Mouse (Mus musculus) hindbrain, embryonic 16.5 days (tissue): Measurements from ENCODE around the gene Fbxl17. TPM values are rescaled to one million over a fixed set of nuclear protein-coding genes. Genes with fewer than 3 reads are reported as not detected.

Experiments
- ATAC-seq: fragments of 200-750 bp; cut with Nextera tagmentation; 2 replicates; pipeline ENCODE4 v1.8.0; 2017; ENCODE audit warnings: moderate TSS enrichment, moderate library complexity
- H3K27ac ChIP-seq: fragments of 300-500 bp; sonication (generic); 2 replicates; pipeline ENCODE4 v1.5.1; 2014; ENCODE audit warnings: low read depth, mild to moderate bottlenecking, control low read depth, low read length, moderate library complexity
- H3K27me3 ChIP-seq: fragments of 300-500 bp; sonication (generic); replicated peaks from 2 replicates; pipeline ENCODE4 v1.6.1; 2014; ENCODE audit warnings: low read length; ENCODE audit not compliant: control insufficient read depth, insufficient read depth
- H3K36me3 ChIP-seq: fragments of 300-500 bp; sonication (generic); 2 replicates; pipeline ENCODE4 v1.6.1; 2014; ENCODE audit warnings: mild to moderate bottlenecking, low read length, moderate library complexity, mixed read lengths; ENCODE audit not compliant: control insufficient read depth, insufficient read depth
- H3K4me1 ChIP-seq: fragments of 300-500 bp; sonication (generic); 2 replicates; pipeline ENCODE4 v1.6.1; 2014; ENCODE audit warnings: low read depth, low read length; ENCODE audit not compliant: control insufficient read depth, insufficient read depth
- H3K4me2 ChIP-seq: fragments of 300-500 bp; sonication (generic); 2 replicates; pipeline ENCODE4 v1.6.1; 2014; ENCODE audit warnings: mild to moderate bottlenecking, low read length, control low read depth, moderate library complexity
- H3K4me3 ChIP-seq: fragments of 300-500 bp; sonication (generic); 2 replicates; pipeline ENCODE4 v1.5.1; 2014; ENCODE audit warnings: mild to moderate bottlenecking, low read length, control low read depth, moderate library complexity
- H3K9ac ChIP-seq: fragments of 300-500 bp; sonication (generic); 2 replicates; pipeline ENCODE4 v1.6.1; 2014; ENCODE audit warnings: low read depth, mild to moderate bottlenecking, control low read depth, low read length, moderate library complexity
- H3K9me3 ChIP-seq: fragments of 300-500 bp; sonication (generic); 2 replicates; pipeline ENCODE4 v1.6.1; 2014; ENCODE audit warnings: mild to moderate bottlenecking, low read length, moderate library complexity; ENCODE audit not compliant: control insufficient read depth
- WGBS: fragments of 180-500 bp; shearing (Covaris S2); extraction: QIAGEN DNeasy Blood & Tissue Kit; methylation state at CpG from one replicate; pipeline ENCODE4 v1.1.7; 2014; 5-methylcytosine and 5-hydroxymethylcytosine counted together
- polyA plus RNA-seq: library from polyadenylated mRNA; unstranded; fragments of >200 nt; fragmentation: Nextera tagmentation; extraction: Ambion mirVana; gene quantifications from 2 replicates; pipeline ENCODE4 v1.2.1, GENCODE M21; 2015

Fbxl17 gene
- polyA plus RNA-seq, 1 experiment from 2014 or later: 9.5 TPM

DNA sequence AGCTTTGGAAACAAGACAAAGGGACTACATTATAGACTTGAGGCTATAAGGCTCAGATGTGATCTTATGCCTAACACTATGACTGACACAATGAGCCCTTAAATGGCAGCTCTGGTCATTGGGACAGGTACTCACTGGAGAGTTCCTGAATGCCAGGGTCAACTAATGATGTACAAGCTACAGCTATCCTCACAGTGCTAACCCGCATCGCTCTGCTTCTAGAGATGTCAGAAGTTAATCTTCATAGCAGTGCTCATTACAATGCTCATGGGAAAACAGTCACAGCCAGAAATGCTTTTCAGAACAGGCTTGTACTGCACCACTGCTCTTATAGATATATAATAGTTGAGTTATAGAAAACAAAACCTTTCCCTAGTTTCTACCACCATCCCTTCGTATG is 438.0 kb downstream of the Fbxl17 start:
- Histone ChIP-seq H3K4me3 (no peak overlapping the region), H3K27ac (no peak overlapping the region), H3K9ac (no peak overlapping the region), H3K9me3 (no peaks in the 10 kb centered on the region), H3K4me1 (no peaks in the 10 kb centered on the region), H3K4me2 (no peak overlapping the region), H3K27me3 (no peaks in the 10 kb centered on the region), H3K36me3 (no peaks in the 10 kb centered on the region)
- no peak; the same call in 1 of the 2 replicates for ATAC-seq
- WGBS: 66% methylated on average over 3 of the region's 3 CpGs

DNA sequence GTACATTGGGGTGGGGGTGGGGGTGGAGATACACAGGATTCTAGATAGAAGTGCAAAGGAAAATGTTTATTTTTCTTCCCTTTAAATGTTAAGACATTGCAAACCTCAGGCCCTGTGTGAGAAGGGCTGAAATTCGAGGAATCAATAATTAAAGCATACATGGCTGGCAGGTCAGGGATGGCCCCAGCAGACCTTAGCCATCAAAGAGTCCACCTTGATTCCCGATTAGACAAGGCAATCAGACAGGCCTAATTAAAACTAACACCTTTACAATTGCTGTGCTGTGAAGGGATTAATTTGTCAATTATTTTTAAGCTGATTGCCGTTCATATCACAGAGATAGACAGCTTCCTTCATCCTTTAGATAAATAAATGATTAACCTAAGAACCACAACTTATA is 439.0 kb downstream of the Fbxl17 start:
- no peak overlapping the region for H3K4me3 ChIP-seq
- no peak overlapping the region for H3K27ac ChIP-seq
- H3K4me2 ChIP-seq: no peak overlapping the region
- H3K36me3 ChIP-seq: no peaks in the 10 kb centered on the region
- no peak for ATAC-seq
- H3K27me3 ChIP-seq: no peaks in the 10 kb centered on the region
- no peaks in the 10 kb centered on the region for H3K9me3 ChIP-seq
- WGBS: 52% methylated on average over 3 of the region's 3 CpGs
- no peak overlapping the region for H3K9ac ChIP-seq
- no peaks in the 10 kb centered on the region for H3K4me1 ChIP-seq

DNA sequence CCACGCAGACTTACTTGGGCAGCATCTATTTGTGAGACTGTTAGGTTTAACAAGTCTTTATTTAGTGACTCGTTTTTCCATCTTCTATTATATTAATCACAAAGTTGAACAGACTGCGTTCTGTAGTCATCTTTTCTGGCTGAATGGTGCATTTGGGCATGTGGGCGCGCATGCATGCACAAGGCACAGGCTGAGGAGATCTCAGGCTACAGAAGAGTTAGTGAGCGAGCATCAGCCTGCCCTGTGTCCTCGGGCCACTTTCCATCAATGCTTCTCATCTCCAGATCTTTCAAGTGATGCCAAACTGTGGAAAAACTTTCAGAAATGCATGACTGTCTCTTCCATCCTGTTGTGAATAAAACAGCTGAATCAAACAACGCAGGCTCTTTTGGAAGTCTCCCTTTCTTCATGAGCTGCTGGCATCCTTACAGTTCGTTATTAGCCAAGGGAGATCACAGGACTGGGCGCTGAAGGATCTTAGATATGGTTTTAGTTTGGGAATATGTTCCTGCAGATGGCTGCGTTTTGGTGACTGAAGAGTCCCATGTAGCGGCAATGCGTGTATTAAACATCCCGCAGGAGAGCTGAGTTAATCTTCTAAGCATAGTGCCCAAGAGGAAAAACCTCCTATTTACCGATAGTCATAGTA is 442.0 kb downstream of the Fbxl17 start:
- WGBS: 77% methylated on average over 15 of the region's 15 CpGs
- Histone ChIP-seq H3K27ac (no peak overlapping the region), H3K4me2 (no peak overlapping the region), H3K4me1 (no peaks in the 10 kb centered on the region), H3K9me3 (no peaks in the 10 kb centered on the region), H3K9ac (no peak overlapping the region), H3K36me3 (no peaks in the 10 kb centered on the region), H3K27me3 (no peaks in the 10 kb centered on the region), H3K4me3 (no peak overlapping the region)
- no peak for ATAC-seq

GRCm38 (mm10) chr17:63056976-63057375 is 442.8 kb downstream of the Fbxl17 start:
- ATAC-seq: no peak
- WGBS: 91% methylated on average over 3 of the region's 3 CpGs
- no peak overlapping the region for H3K27ac ChIP-seq
- no peaks in the 10 kb centered on the region for H3K27me3 ChIP-seq
- H3K4me2 ChIP-seq: no peak overlapping the region
- H3K9ac ChIP-seq: no peak overlapping the region
- H3K36me3 ChIP-seq: no peaks in the 10 kb centered on the region
- no peaks in the 10 kb centered on the region for H3K9me3 ChIP-seq
- H3K4me3 ChIP-seq: no peak overlapping the region
- H3K4me1 ChIP-seq: no peaks in the 10 kb centered on the region

GRCm38 (mm10) chr17:63053311-63053710 is 446.5 kb downstream of the Fbxl17 start:
- WGBS: 88% methylated on average over 3 of the region's 3 CpGs
- no peaks in the 10 kb centered on the region for H3K9me3 ChIP-seq
- H3K4me2 ChIP-seq: no peak overlapping the region

DNA sequence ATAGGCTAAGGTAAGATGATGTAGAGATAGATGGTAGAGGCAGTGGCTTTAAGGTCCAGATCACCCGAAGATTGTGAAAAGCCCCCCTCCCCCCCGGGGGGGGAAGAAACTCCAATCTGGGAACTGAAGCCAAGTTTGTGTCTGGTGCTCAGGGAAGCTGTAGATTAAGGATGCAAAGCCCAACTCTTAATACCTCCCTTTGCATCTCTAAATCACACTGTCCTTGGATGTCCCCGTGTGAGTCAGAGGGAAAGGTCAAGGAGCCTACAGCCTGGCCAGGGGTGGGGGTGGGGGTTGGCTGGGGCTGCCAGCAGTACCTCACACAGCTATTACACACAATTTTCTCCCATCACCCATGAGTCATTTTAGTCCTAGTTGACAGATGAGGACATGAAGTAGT is 453.4 kb downstream of the Fbxl17 start:
- 51% methylated on average over 3 of the region's 3 CpGs for WGBS
- Histone ChIP-seq H3K4me1 (no peaks in the 10 kb centered on the region), H3K9me3 (no peaks in the 10 kb centered on the region), H3K27me3 (no peaks in the 10 kb centered on the region), H3K27ac (no peak overlapping the region), H3K36me3 (no peaks in the 10 kb centered on the region), H3K9ac (no peak overlapping the region), H3K4me3 (no peak overlapping the region), H3K4me2 (no peak overlapping the region)
- ATAC-seq: no peak

More at GRCm38 (mm10) chr17:63053311-63053710, 446.5 kb downstream of the Fbxl17 start:
- Histone ChIP-seq H3K4me3 (no peak overlapping the region), H3K27me3 (no peaks in the 10 kb centered on the region), H3K36me3 (no peaks in the 10 kb centered on the region), H3K27ac (no peak overlapping the region), H3K4me1 (no peaks in the 10 kb centered on the region), H3K9ac (no peak overlapping the region)
- no peak for ATAC-seq

- no peak for ATAC-seq
- no peak overlapping the region for H3K4me2 ChIP-seq
- no peak overlapping the region for H3K27ac ChIP-seq
- H3K4me3 ChIP-seq: no peak overlapping the region
- H3K9ac ChIP-seq: no peak overlapping the region
- H3K36me3 ChIP-seq: no peaks in the 10 kb centered on the region
- 79% methylated on average over 13 of the region's 13 CpGs for WGBS
- H3K4me1 ChIP-seq: no peaks in the 10 kb centered on the region
- H3K27me3 ChIP-seq: no peaks in the 10 kb centered on the region
- H3K9me3 ChIP-seq: peaks cover 6% of the 10 kb centered on the region; the same call in 1 of the 2 replicates
These were observed 454.5 kb downstream of the Fbxl17 start for GRCm38 (mm10) chr17:63045297-63045696.

DNA sequence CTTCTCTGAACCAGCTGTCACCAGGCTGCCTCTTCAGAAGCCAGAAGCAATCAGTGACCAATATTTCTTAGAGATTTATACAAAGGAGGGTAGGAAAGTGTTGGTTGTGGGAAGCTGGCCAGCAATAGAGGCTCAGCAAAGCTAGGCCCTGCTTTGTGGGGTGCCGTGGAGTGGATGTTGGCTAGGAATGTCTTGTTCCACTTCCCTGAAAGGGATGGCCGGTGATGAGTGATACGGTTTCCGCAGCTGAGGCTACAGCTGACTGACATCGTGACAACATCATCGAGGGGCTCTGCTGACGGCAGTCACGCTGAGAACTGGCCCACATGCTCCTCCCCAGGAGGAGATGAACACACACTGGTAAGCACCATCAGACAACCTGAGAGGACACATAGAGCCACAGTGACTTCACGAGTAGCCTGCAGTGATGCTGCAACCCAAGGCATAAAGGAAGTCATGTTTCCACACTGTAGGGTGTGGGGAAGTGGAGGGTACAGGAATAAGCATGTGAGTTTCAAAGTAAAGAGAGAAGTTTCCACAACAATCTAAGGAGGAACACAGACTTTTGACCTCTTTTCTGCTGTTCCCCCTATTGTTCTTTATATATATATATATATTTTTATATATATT is 456.7 kb downstream of the Fbxl17 start:
- no peak overlapping the region for H3K9ac ChIP-seq
- no peak overlapping the region for H3K4me2 ChIP-seq
- peaks cover 6% of the 10 kb centered on the region; the same call in 1 of the 2 replicates for H3K9me3 ChIP-seq
- H3K27ac ChIP-seq: no peak overlapping the region
- no peaks in the 10 kb centered on the region for H3K27me3 ChIP-seq
- WGBS: 76% methylated on average over 9 of the region's 9 CpGs
- ATAC-seq: no peak
- H3K4me3 ChIP-seq: no peak overlapping the region
- H3K4me1 ChIP-seq: no peaks in the 10 kb centered on the region
- no peaks in the 10 kb centered on the region for H3K36me3 ChIP-seq

DNA sequence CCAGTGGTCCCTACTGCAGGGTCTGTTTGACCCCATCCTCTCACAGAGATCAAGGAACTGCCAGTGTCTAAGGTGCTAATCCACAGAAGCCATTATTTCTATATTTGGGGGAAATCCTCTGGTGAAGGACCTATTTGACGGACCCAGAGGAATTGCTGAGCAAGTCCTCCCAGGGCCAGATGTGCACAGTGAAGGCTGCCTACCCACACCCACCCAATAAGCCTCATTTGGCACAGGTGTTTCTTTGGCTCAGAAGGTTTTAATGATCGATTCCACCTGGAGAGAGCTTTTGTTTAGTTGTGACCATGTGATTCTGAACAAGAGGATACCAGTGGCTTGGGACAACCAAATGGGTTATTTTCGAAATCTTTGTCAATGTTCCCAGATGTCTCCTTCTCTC is 462.3 kb downstream of the Fbxl17 start:
- no peak for ATAC-seq
- H3K9ac ChIP-seq: no peak overlapping the region
- WGBS: 89% methylated on average over 3 of the region's 3 CpGs
- no peaks in the 10 kb centered on the region for H3K4me1 ChIP-seq
- H3K27me3 ChIP-seq: no peaks in the 10 kb centered on the region
- no peak overlapping the region for H3K4me2 ChIP-seq
- H3K4me3 ChIP-seq: no peak overlapping the region
- H3K27ac ChIP-seq: no peak overlapping the region
- peaks cover 6% of the 10 kb centered on the region; the same call in 1 of the 2 replicates for H3K9me3 ChIP-seq
- H3K36me3 ChIP-seq: no peaks in the 10 kb centered on the region
